Mouse (Mus musculus) testis, postnatal 10 days (tissue): ENCODE results near the gene BC049715.

ENCODE experiments used
- DNase-seq: peaks from one replicate; pipeline ENCODE4 v3.0.0; 2021; ENCODE audit warnings: low spot score

Gene BC049715

DNA sequence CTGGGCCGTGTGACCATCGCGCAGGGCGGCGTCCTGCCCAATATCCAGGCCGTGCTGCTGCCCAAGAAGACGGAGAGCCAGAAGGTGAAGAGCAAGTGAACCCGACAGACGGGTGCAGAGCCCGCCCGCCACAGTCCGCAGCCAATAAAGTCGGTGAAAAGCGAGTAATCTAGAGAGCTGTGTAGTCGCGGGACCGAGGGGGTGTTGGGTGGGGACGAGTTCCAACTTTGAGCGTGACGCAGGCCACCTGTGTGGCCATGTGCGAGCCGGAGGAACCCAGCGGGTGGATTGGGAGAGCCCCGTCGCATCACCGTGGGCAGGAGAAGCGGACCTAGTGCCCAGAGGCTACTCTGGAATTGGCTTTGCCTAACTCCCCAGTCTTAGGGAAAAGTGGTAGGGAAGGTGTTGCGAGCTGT lies 18.8 kb upstream of the BC049715 start:
- DNase-seq: peak; percentile 59

- no peak for DNase-seq
Observed at GRCm38 (mm10) chr6:136809077-136809476, 18.3 kb upstream of the BC049715 start.

GRCm38 (mm10) chr6:136809673-136810072 lies 17.8 kb upstream of the BC049715 start:
- DNase-seq: no peak

- no peak for DNase-seq
Observed at GRCm38 (mm10) chr6:136811196-136811595, 16.2 kb upstream of the BC049715 start.

GRCm38 (mm10) chr6:136813117-136813516 lies 14.3 kb upstream of the BC049715 start:
- no peak for DNase-seq

DNA sequence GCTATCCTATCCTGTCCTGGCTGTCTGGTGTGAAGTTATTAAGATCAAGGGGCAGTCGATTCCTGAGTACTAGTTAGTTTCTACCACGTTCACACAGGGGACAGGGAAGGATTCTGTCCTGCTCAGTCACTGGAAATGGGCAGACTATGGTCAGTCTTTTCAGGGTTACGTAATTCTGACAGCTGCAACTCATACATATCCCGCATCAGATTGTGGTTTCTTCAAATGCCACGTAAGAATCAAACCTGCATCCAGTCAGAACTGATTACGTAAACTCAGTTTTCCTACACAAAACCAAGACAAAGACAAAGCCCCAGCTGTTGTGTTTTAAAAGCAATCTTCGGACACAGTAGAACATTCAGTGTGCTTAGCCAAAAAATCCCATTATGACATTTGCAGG lies 12.0 kb upstream of the BC049715 start:
- no peak for DNase-seq

DNA sequence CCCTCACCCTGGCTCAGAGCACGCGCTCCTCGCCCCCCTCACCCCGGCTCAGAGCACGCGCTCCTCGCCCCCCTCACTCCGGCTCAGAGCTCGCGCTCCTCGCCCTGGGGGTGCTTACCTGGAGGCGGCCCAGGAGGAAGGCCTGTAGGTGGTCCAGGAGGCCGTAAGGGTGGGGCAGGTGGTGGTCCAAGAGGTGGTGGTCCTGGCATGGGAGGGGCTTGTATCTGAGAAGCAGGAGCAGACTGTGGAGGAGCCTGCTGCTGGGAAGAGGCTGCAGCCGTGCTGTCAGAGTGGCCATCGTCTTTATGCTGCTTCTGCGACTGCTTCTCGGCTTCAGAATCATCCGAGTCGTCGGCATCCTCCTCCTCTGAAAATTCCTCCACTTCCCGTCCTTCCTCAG lies 10.6 kb upstream of the BC049715 start:
- DNase-seq: no peak

DNA sequence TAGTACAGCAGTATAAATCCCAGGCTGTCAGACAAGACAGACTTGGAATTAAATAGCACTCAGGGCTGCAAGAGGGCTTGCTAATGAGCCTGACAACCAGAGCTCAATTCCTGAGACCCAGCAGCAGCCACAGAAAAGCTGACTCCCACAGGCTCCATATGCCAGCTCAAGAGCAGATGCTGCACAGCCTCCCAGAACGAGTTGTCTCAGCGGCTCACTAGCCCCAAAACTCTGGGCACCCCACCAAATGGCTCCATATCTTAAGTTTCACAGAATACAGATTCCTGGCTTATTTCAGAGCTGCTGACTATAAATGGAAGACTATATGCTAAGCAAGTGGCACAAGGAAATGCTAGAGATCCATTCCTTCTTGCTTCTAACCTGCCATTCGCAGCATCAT lies 9.9 kb upstream of the BC049715 start:
- DNase-seq: no peak

- DNase-seq: no peak
Observed at GRCm38 (mm10) chr6:136820381-136820780, 7.0 kb upstream of the BC049715 start.

DNA sequence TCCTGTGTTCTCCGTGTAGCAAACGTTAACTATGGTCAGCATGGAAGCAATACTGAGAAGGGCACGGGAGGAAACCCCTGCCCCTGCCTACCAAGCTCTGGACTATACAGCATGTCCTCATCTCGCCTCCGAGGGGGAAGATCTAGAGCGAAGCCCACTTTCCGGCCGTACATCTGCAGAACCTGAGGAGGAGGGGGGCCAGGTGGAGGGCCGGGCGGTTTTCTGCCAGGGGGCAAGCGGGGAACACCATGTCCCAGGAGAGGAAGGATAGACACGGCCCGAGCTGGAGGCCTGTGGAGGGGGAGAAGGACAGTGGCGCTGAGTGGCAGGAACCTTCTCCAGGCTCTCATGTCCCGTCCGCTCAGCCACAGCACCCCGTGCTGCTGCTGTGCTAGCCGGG lies 6.3 kb upstream of the BC049715 start:
- no peak for DNase-seq

- no peak for DNase-seq
Observed at GRCm38 (mm10) chr6:136824987-136825386, 2.4 kb upstream of the BC049715 start.

DNA sequence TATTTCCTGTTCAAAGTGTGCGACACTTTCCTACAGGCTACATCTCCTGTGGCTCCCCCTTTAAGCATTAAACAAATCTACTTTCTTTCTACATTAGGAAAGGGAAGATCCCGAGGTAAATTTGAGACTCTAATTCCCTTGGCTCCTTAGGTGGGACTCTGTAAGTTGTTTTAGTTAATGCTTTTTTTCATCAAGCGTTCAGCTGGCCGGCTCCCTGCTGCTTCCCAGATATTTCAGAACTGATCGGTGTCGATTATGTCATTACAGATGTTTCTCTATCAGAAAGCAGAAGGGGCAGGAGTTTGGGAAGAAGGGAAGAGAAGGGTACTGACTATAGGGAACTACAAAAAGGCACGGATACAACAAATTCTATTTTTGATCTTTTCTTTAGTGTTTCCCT lies 310 bp upstream of the BC049715 start:
- DNase-seq: no peak

GRCm38 (mm10) chr6:136827881-136828561 lies 595 bp downstream of the BC049715 start, which contains the start of gene Wbp11:
TSS of gene Wbp11 (minus strand) at chr6:136828233.
- peak; percentile 94 for DNase-seq

- no peak for DNase-seq
Observed at GRCm38 (mm10) chr6:136828681-136829080, 1.3 kb downstream of the BC049715 start.

GRCm38 (mm10) chr6:136831712-136832111 lies 4.3 kb downstream of the BC049715 start:
- no peak for DNase-seq

DNA sequence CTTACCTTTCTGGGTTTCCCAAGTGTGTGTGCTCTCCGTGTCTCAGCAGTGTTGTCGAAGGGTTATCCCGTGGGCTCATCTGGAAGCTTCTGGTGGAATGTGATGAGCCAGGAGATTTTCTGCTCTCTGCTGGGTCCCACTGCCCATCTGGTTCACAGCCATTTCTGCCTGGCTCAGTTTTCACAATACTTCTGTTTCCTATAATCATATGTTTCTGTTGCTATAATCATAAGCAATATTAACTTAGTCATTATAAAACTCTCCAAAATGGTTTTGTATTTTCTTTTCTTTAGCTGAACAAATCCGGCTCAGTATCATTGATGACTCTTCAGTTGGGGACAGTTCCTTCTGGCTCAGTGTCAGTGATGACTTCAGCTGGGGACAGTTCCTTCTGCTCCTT lies 7.9 kb downstream of the BC049715 start, which contains the start of gene Smco3:
Gene Smco3 (minus strand): TSS at position 101 of the 400 bp plus-strand sequence.
- DNase-seq: no peak

DNA sequence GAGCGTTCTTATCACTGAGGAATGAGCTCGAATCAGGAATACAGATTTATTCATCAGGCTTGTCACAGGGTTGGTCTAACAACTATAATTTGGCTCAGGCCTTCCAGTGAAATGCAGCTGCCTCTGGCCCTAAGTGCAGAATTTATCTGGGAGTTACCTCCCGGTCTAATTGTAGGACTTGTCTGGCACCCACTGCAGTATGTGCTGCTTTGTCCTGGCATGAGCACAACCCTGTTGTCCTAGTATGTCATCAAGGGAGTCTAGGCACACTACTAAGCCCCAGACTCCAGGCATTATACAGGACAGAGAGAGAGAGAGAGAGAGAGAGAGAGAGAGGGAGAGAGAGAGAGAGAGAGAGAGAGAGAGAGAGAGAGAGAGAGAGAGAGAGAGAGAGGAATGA lies 9.9 kb downstream of the BC049715 start:
- DNase-seq: no peak

- DNase-seq: no peak
Observed at GRCm38 (mm10) chr6:136844903-136845302, 17.5 kb downstream of the BC049715 start.

DNA sequence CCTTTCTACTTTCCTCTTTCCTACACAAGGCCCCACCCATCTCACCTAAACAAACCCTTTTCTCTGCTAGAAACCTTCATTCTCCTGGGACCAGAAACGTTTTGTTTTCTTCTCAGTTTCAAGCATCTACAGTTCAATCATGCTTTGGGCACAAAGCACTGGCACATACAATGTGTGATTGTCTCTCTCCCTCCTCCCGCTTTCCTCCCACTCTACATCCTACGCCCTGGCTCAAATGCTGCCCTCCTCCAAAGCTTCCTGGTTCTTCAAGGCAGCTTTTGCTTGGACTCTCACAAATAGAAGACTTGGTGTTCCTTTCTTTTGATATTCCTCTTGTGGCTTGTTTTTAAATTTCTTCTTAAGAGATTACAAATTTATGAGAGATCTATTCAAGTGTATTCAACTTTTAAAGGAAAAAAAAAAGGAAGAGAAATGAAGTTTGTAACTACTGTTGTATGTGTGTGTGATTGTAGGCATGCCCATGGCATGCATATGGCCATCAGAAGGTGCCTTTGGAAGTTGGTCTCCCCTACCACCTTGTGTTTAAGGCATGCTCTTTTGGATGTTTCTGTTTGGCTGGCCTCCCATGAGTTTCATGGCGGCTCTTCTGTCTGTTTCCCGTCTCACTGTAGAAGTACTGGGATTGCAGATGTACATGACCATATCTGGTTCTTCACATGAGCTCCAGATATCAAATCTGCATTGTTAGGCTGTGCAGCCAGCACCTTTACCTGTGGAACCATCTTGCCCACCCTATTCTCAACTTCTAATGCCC lies 18.5 kb downstream of the BC049715 start:
- DNase-seq: no peak

- no peak for DNase-seq
Observed at GRCm38 (mm10) chr6:136847267-136847666, 19.8 kb downstream of the BC049715 start.

GRCm38 (mm10) chr6:136847790-136848189 lies 20.4 kb downstream of the BC049715 start:
- peak; percentile 89 for DNase-seq

GRCm38 (mm10) chr6:136848399-136848798 lies 21.0 kb downstream of the BC049715 start:
- no peak for DNase-seq

DNA sequence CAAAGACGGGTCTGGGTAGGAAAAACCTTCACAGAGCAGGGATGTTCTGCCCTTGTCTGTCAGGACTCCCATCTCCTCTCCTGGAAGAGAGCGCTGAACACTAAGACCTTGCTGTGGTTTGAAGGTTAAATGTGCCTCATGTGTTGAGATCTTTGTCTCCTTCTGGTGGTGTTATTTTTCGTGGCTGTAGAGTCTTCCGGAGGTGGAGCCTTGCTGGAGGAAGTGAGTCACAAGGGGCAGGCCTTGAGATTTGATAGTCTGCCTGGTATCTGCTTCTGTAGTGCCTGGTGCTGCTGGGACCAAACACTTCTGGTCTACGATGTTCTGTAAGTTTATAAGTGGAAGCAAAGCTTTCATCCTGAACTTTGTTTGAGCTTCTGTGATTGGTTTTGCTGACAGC lies 21.5 kb downstream of the BC049715 start:
- DNase-seq: no peak
